Mouse (Mus musculus) frontal cortex, postnatal 10 days (tissue): ENCODE measurements around the gene Olfr1447.

Experiments
- DNase-seq, 2 experiments: peaks; one replicate each; pipeline ENCODE4 v3.0.0; 2022; ENCODE audit warnings: low spot score in 2 of 2, mixed read lengths in 1 of 2

Olfr1447 gene

DNA sequence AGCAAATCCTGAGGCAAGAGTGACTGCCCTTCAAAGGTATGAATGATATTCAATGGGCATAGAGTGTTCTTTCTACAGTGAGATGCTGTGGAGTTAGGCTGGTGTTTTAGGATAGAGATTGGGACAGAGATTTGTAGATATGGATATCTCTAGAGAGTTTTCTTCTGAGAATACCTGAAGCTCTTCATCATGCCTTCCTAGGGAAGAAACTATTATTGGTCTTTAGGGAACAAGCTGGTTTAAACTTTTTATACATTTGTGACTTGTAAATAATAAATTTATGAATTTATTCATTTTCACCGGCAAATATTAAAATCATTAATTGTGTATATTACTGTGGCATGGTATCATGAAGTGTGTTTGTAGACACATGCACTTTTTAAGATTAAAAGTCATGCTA lies at the start of gene Olfr1447:
TSS of gene Olfr1447 (minus strand) at position 101 of the 400 bp plus-strand sequence.
- DNase-seq = no peak

DNA sequence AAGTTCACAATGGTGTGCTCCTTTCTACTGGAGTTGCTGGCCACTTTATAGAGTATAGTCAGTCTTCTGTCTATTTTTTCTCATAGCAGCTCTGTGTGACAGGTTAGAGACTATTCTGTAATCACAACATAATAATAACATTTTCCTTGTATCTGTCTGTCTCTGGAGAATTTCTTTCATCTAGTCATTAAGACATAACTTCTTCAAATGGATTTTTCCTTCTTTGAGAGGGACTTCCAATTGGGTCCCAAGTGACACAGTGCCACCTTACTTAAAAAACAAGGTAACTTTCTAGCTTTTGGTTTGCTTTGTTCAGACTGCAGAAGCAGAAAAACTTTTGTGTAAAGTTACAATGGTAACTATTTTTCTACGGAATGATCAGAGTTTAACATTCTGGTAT lies 46.4 kb upstream of the Olfr1447 start, which contains the start of gene Olfr1450:
TSS of gene Olfr1450 (plus strand) at position 301 of the 400 bp plus-strand sequence.
- DNase-seq = no peak

DNA sequence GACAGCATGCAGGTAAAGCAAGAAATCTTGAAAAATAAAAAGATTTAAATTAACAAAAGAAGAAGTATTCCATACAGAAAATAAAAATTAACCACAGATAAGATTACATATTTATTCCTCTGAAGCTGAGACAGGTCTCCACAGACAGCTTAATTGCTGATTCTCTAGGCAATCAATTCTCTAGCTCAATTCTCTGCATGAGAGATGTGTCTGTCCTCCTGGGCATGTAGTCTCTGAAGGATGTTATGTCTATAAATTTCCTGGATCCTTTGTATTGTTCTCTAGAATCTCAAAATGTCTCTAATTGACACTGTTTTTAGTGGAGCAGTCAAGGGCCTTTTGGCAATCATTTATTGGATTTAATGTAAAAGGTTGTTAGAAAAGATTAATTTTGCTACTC lies 27.0 kb upstream of the Olfr1447 start, which contains the start of gene Olfr1449:
TSS of gene Olfr1449 (plus strand) at position 301 of the 400 bp plus-strand sequence.
- DNase-seq = no peak

DNA sequence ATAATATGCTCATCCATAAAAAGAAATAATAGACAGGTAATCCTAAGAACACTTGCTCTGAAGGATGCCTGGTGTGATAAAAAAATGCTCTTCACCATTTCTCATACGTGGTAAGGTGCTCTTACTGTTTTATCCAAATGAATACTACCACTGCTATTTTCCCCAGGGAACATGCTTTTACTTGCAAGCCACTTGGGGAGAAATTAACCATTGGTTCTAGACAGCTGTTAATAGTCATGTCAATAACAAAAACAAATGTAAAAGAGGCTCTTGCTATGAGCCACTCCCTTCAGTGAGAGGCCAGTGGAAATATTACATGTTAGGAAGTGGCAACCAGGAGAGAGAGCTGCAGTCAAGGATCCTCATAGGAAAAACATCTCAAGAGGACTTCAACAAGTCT lies 20.8 kb upstream of the Olfr1447 start, which contains the start of gene Olfr1448:
TSS of gene Olfr1448 (minus strand) at position 101 of the 400 bp plus-strand sequence.
- no peak for DNase-seq

DNA sequence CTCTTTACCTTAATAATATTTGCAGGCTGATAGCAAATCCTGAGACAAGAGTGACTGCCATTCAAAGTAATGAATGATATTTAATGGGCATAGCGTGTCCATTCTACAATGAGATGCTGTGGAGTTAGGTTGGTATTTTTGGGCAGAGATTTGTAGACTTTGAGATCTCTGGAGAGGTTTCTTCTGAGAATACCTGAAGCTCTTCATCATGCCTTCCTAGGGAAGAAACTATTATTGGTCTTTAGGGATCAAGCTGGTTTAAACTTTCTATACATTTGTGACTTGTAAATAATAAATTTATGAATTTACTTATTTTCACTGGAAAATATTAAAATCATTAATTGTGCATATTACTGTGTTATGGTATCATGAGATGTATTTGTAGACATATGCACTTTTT lies 10.1 kb downstream of the Olfr1447 start, which contains the start of gene Olfr1446:
TSS of gene Olfr1446 (minus strand) at position 101 of the 400 bp plus-strand sequence.
- no peak for DNase-seq

DNA sequence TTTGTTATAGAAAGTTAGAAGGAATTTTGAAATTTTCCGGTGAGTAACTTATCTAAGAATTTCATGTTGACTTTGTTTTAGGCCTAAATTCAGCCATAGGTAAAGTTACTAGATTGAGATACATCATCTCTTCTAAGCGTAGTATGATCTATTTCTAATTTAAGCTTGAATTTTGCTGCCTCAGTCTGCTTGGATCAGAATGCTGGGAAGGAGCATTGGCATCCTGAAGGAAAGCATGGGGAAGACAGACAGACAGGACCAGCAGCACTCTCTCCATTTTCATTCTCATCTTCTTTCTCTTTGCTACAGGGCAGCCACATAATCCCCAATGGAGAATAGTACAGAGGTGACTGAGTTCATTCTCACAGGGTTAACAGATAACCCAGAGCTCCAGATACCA lies 20.0 kb downstream of the Olfr1447 start, which contains the start of gene Olfr1445:
TSS of gene Olfr1445 (plus strand) at position 301 of the 400 bp plus-strand sequence.
- DNase-seq = no peak

DNA sequence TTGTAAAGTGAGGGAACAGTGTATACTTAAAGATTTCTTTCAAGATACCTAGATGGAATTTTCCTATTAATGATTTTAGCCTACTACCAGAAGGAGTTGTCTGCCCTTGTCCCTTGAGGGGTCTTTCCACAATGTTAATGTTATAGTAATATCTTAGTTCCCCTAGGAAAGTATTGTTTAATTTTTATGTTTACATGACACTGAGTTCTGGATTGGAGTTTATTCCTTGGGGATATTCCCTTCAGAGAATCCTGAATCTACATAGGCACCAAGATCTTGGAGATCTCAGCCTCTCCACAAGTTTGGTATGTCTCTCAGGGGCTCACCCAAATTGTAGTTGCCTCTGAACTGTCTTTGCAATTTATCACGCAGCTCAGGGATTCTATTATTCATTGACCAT lies 46.6 kb downstream of the Olfr1447 start, which contains the start of gene Olfr1444:
TSS of gene Olfr1444 (plus strand) at position 301 of the 400 bp plus-strand sequence.
- DNase-seq = no peak
